Mouse (Mus musculus) hindbrain, embryonic 11.5 days (tissue): Measurements from ENCODE around the gene Phlda2. TPM values are rescaled to one million over a fixed set of nuclear protein-coding genes. Genes with fewer than 3 reads are reported as not detected.

Experiments used
- ATAC-seq: fragments of 200-750 bp; cut with Nextera tagmentation; 2 replicates; pipeline ENCODE4 v1.8.0; 2017; ENCODE audit warnings: mild to moderate bottlenecking, moderate TSS enrichment, moderate library complexity; ENCODE audit not compliant: low FRiP score
- DNase-seq: peaks from one replicate; pipeline ENCODE4 v3.0.0-alpha.2; 2015; ENCODE audit warnings: low spot score
- H3K27ac ChIP-seq: fragments of 300-500 bp; sonication (generic); 2 replicates; pipeline ENCODE4 v1.5.1; 2014; ENCODE audit warnings: mild to moderate bottlenecking, low read depth, low read length
- H3K27me3 ChIP-seq: fragments of 300-500 bp; sonication (generic); 2 replicates; pipeline ENCODE4 v1.6.1; 2014; ENCODE audit warnings: mild to moderate bottlenecking, low read length, moderate library complexity, mixed read lengths; ENCODE audit not compliant: control insufficient read depth, insufficient read depth
- H3K36me3 ChIP-seq: fragments of 300-500 bp; sonication (generic); 2 replicates; pipeline ENCODE4 v1.6.1; 2014; ENCODE audit warnings: mild to moderate bottlenecking, low read length, moderate library complexity, mixed read lengths; ENCODE audit not compliant: control insufficient read depth, insufficient read depth
- H3K4me1 ChIP-seq: fragments of 300-500 bp; sonication (generic); replicated peaks from 2 replicates; pipeline ENCODE4 v1.6.1; 2014; ENCODE audit warnings: low read length, mixed read lengths; ENCODE audit not compliant: control insufficient read depth, insufficient read depth
- H3K4me2 ChIP-seq: fragments of 300-500 bp; sonication (generic); replicated peaks from 2 replicates; pipeline ENCODE4 v1.6.1; 2014; ENCODE audit warnings: mild to moderate bottlenecking, low read depth, low read length
- H3K4me3 ChIP-seq: fragments of 300-500 bp; sonication (generic); 2 replicates; pipeline ENCODE4 v1.5.1; 2014; ENCODE audit warnings: low read depth, low read length
- H3K9ac ChIP-seq: fragments of 300-500 bp; sonication (generic); 2 replicates; pipeline ENCODE4 v1.6.1; 2014; ENCODE audit warnings: low read depth, low read length
- H3K9me3 ChIP-seq: fragments of 300-500 bp; sonication (generic); 2 replicates; pipeline ENCODE4 v1.6.1; 2016; ENCODE audit warnings: low read length; ENCODE audit not compliant: control insufficient read depth
- WGBS: fragments of 180-500 bp; shearing (Covaris S2); extraction: QIAGEN DNeasy Blood & Tissue Kit; methylation state at CpG from one replicate; pipeline ENCODE4 v1.1.7; 2014; 5-methylcytosine and 5-hydroxymethylcytosine counted together
- polyA plus RNA-seq: library from polyadenylated mRNA; unstranded; fragments of >200 nt; fragmentation: Nextera tagmentation; extraction: Ambion mirVana; gene quantifications from 2 replicates; pipeline ENCODE4 v1.2.1, GENCODE M21; 2014

Phlda2 gene
- polyA plus RNA-seq, 1 experiment from 2014 or later = 1.3 TPM

DNA sequence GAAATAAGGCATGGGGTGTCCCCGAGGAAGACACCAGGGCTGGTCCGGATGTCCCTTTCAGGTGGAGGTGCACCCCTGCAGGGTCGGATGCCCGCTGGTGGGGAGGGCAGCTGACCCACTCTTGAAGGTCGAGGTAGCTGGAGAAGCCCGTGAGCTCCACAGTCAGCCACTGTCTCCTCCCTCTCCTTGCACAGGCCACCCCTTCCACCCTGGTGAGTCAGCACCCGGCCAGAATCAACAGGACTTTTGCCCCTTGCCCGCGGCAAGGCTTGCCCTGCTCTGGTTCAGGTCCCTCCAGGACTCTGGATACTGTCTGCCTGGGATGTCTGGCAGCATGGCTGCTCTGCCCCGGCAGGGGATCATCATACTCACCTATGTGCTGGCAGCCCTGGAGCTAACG is 27.1 kb downstream of the Phlda2 start:
- Histone ChIP-seq H3K9me3 (no peaks in the 10 kb centered on the region), H3K36me3 (no peaks in the 10 kb centered on the region), H3K4me1 (no peaks in the 10 kb centered on the region), H3K4me3 (no peak overlapping the region), H3K27ac (no peak overlapping the region), H3K27me3 (no peaks in the 10 kb centered on the region), H3K4me2 (no peak overlapping the region), H3K9ac (no peak overlapping the region)
- no peak for DNase-seq
- 82% methylated on average over 11 of the region's 11 CpGs for WGBS
- no peak for ATAC-seq

DNA sequence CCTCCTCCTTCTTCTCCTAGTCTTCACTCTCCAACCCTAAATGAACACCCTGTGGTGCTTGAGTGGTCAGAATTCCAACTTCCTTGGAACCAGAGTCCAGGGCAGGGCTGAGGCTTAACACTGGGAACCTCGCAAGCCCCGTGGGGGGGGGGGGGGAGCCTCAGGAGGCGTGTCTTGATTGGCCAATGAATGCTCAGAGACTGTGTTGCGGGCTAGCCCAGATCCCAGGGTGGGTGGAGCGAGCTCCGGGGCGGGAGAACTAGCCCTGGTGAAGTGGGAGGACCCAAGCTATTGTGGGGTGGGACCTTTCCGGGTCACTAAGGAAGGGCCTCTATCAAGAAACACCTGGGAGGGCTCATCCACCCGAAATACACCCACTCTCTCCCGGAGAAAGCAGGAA is 28.1 kb downstream of the Phlda2 start:
- WGBS = 47% methylated on average over 7 of the region's 10 CpGs
- Histone ChIP-seq H3K27ac (no peak overlapping the region), H3K9ac (no peak overlapping the region), H3K4me2 (no peak overlapping the region), H3K36me3 (no peaks in the 10 kb centered on the region), H3K4me1 (no peaks in the 10 kb centered on the region), H3K9me3 (no peaks in the 10 kb centered on the region), H3K27me3 (no peaks in the 10 kb centered on the region), H3K4me3 (no peak overlapping the region)
- ATAC-seq = no peak
- no peak for DNase-seq

- no peaks in the 10 kb centered on the region for H3K9me3 ChIP-seq
- DNase-seq (no peak), ATAC-seq (no peak)
- WGBS = 56% methylated on average over 4 of the region's 4 CpGs
- H3K9ac ChIP-seq = no peak within 1 kb of the TSS
- H3K4me1 ChIP-seq = no peaks in the 10 kb centered on the region
- no peak within 1 kb of the TSS for H3K4me3 ChIP-seq
- no peaks in the 10 kb centered on the region for H3K36me3 ChIP-seq
- H3K27me3 ChIP-seq = no peaks in the 10 kb centered on the region
- H3K27ac ChIP-seq = no peak within 1 kb of the TSS
- no peak within 1 kb of the TSS for H3K4me2 ChIP-seq
Measured at GRCm38 (mm10) chr7:143473347-143474101, 29.4 kb downstream of the Phlda2 start, which contains the start of gene Slc22a18. Slc22a18 (plus strand) TSS chr7:143473736.

GRCm38 (mm10) chr7:143469946-143470345 is 33.0 kb downstream of the Phlda2 start:
- Histone ChIP-seq H3K36me3 (no peaks in the 10 kb centered on the region), H3K27me3 (no peaks in the 10 kb centered on the region), H3K27ac (no peak overlapping the region), H3K9me3 (no peaks in the 10 kb centered on the region), H3K4me1 (0 out of 2 replicates have a peak, but pooled peaks cover 5% of the 10 kb centered on the region), H3K4me3 (no peak overlapping the region), H3K9ac (no peak overlapping the region), H3K4me2 (no peak overlapping the region)
- 25% methylated on average over 8 of the region's 8 CpGs for whole genome bisulfite sequencing
- ATAC-seq (no peak), DNase-seq (peak; percentile 87)

- Histone ChIP-seq H3K36me3 (no peaks in the 10 kb centered on the region), H3K27ac (no peak overlapping the region), H3K4me3 (no peak overlapping the region), H3K4me2 (no peak overlapping the region), H3K4me1 (0 out of 2 replicates have a peak, but pooled peaks cover 5% of the 10 kb centered on the region), H3K9ac (no peak overlapping the region), H3K27me3 (no peaks in the 10 kb centered on the region), H3K9me3 (no peaks in the 10 kb centered on the region)
- DNase-seq (peak; percentile 36), ATAC-seq (no peak)
- WGBS = 12% methylated on average over 6 of the region's 6 CpGs
Measured at GRCm38 (mm10) chr7:143467714-143468113, 35.2 kb downstream of the Phlda2 start.

GRCm38 (mm10) chr7:143466099-143466677 is 36.8 kb downstream of the Phlda2 start:
- Histone ChIP-seq H3K9me3 (no peaks in the 10 kb centered on the region), H3K4me3 (no peak overlapping the region), H3K27me3 (no peaks in the 10 kb centered on the region), H3K9ac (no peak overlapping the region), H3K27ac (no peak overlapping the region), H3K36me3 (no peaks in the 10 kb centered on the region), H3K4me2 (no peak overlapping the region), H3K4me1 (0 out of 2 replicates have a peak, but pooled peaks cover 5% of the 10 kb centered on the region)
- DNase-seq (peak; percentile 92), ATAC-seq (peak; percentile 28)
- 29% methylated on average over 14 of the region's 14 CpGs for WGBS

- Histone ChIP-seq H3K4me3 (peak overlapping the region; percentile 23), H3K36me3 (no peaks in the 10 kb centered on the region), H3K4me1 (0 out of 2 replicates have a peak, but pooled peaks cover 5% of the 10 kb centered on the region), H3K27me3 (no peaks in the 10 kb centered on the region), H3K4me2 (peak overlapping the region; percentile 55), H3K9ac (peak overlapping the region; percentile 41; the same call in 1 of the 2 replicates), H3K9me3 (peaks cover 6% of the 10 kb centered on the region; the same call in 1 of the 2 replicates), H3K27ac (no peak overlapping the region)
- WGBS = 26% methylated on average over 56 of the region's 56 CpGs
- peak; percentile 69 for DNase-seq
- no peak for ATAC-seq
Measured at GRCm38 (mm10) chr7:143464811-143465560, 38.0 kb downstream of the Phlda2 start.

DNA sequence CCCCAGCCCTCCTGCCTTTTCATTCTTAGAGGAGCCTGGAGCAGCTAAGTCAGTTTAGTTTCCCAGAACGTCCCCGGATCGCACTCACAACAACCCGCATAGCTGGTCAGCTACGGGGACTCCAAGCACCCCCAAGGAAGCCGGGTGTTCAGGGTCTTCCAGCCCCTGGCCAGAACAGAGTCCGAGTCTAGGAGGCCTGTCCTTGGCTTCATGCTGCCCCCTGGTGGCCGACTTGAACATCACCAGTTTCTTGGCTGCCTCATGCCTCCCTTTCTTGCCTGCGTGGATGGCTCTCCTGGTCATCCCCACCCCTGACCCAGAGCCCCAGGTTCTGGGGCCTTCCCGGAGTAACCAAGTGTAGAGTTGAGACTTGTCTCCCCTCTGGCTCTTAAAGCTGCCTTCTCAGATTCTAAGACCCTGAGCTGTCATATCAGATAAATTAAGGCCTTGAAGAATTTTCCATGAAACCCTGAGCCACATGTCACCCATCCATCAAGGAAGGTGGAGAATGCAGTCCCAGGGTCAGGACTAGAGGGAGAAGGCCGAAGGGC is 39.0 kb downstream of the Phlda2 start:
- peak; percentile 89 for DNase-seq
- 29% methylated on average over 11 of the region's 11 CpGs for WGBS
- Histone ChIP-seq H3K4me3 (no peak overlapping the region), H3K4me2 (no peak overlapping the region), H3K27ac (no peak overlapping the region), H3K27me3 (no peaks in the 10 kb centered on the region), H3K4me1 (0 out of 2 replicates have a peak, but pooled peaks cover 5% of the 10 kb centered on the region), H3K9ac (no peak overlapping the region), H3K9me3 (peaks cover 6% of the 10 kb centered on the region; the same call in 1 of the 2 replicates), H3K36me3 (no peaks in the 10 kb centered on the region)
- ATAC-seq = no peak
